Mouse (Mus musculus): ENCODE measurements around the gene Smyd3. TPM values are rescaled to one million over a fixed set of nuclear protein-coding genes. Genes with fewer than 3 reads are reported as not detected.
A peak's percentile ranks its signal among the peaks of the same experiment; 100 is the strongest.

The Smyd3 gene
- total RNA-seq, 1 experiment from 2014 or later: 39.5 TPM

DNA sequence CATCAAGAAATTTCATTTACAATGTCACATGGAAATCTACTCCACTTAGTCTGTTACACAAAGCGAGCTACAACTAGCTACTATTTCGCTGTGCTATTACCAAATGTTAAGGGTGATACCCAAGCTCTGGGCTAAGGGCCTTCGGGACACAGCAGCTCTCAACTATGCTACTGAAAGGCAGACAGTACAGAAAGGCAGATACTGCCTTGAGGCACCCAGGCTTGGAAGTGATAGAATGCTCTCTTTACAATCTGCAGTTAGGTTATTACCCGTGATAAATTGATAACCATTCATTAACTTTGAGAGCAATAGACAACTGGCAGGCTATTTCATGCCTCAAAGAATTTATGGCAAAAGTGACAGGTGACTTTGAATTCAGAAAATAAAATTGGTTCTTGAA, 37.0 kb downstream of the Smyd3 start:
- no peak for ATAC-seq (replicated peaks in 1 of 2; ENCODE audit: insufficient read depth in 1 of 2, low FRiP score in 2 of 2, low TSS enrichment in 1 of 2, low read depth in 1 of 2, poor library complexity in 2 of 2, severe bottlenecking in 2 of 2)

DNA sequence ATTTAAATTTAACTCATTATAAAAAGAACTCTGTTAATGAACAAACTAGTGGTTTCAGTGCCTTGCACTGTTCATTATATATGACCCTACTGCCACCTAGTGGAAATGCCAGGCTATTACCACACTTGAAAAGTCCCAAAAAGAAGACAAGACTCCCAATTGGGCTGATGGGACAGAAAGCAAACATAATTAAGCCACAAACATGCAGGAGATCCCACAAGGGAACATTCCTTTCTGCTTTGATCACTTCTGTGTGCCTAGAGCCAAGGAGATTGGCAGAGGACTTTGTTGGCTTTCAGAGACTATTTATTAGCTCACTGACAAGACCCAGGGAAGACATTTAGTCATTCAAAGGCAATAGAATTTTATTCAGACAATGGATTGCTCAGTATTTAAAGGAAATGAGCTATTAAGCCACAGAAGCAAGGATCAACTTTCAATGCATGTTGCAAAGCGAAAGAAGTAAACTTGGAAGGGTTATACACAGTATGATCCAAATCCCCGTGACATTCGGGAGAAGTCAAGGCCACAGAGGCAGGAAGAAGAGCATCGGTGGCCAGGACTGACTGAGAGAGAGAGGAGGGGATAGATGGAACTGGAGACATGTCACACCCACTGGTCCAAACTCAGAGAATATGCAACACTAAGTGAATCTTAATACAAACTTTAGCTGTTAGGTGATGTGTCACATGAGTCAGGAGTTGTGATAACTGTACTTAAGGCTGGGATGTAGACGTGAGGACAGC, 40.5 kb downstream of the Smyd3 start:
- peak; percentile 59 to 74; a peak in 2 of 4 replicates for ATAC-seq (replicated peaks in 1 of 2; ENCODE audit: insufficient read depth in 1 of 2, low FRiP score in 2 of 2, low TSS enrichment in 1 of 2, low read depth in 1 of 2, poor library complexity in 2 of 2, severe bottlenecking in 2 of 2)

DNA sequence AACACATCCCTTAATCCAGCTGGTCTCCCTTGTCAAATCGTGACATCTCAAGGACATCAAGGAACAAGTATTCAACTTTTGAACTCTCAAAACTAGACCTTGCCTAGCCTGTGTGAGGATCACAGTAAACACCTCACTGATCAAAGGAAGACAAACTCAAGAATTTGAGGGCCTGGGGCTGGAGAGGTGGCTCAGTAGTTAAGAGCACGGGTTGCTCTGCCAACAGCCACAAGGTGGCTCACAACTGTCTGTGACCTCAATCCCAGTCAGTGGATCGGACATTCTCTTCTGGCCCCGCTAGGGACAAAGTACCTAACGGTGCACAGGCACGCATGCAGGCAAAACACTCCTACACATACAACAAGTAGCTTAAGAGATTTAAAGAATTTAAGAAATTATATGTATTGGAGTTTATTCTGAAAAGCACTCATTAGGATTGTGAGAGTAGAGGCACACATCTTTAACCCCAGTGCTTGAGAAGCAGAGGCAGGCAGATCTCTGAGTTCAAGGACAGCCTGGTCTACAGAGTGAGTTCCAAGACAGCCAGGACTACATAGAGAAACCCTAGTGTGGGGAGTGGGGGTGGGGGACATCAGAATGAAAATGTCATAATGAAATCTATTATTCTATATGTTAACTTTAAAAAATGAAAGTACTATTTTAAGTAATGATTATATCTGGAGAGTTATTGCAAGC, 41.2 kb downstream of the Smyd3 start:
- ATAC-seq (replicated peaks in 1 of 2; ENCODE audit: insufficient read depth in 1 of 2, low FRiP score in 2 of 2, low TSS enrichment in 1 of 2, low read depth in 1 of 2, poor library complexity in 2 of 2, severe bottlenecking in 2 of 2): no peak

DNA sequence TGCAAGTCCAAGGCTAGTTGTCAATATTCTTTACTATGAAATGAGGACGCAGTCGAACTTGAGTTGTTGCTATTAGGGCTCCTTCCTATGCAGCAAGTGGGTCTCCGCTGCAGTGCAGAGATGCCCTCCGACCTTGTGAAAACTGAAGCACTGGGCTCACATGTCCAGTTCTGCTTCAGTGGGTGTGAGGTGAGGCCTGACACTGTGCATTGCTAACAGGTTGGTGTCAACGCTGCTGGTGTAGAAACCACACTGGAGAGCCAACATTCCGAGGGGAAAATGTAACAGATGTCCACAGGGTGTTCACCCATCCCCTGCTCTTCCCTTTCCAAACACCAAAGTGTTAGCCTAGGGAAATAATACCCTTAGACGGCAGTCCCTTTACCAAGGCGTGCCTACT, 43.1 kb downstream of the Smyd3 start:
- ATAC-seq (replicated peaks in 1 of 2; ENCODE audit: insufficient read depth in 1 of 2, low FRiP score in 2 of 2, low TSS enrichment in 1 of 2, low read depth in 1 of 2, poor library complexity in 2 of 2, severe bottlenecking in 2 of 2): no peak

DNA sequence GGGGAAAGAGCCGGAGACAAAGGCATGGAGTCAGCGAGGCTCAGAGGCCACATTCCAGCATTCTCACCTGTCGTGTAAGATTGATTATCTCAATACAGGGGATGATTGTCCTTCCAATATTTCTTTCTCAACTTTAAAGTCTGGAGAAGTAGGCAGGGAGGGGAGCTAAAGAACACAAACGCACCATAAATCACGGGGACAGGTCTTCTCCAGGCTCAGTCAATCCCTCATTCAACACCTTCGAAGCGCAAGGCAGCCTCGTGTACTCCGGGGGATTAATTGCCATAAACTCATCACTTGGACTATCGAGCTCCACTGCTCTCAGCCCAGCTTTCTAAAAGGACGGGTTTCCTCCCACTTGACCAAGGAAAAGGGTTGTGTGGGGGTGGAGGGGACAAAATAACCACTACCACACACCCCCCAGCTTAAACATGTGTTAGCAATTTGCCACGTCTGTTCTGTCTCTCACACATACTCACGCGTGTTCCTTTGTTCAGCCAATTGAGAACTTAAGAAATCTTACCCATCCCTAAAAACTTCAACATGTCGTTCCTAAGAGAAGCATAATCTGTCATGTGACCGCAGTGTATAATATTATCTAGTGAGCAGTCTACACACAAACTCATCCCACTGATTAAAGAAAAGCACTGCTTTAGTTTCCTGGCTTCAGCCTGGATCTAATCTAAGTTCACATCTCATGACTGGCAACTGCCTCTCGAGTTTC, 43.8 kb downstream of the Smyd3 start:
- ATAC-seq (replicated peaks in 1 of 2; ENCODE audit: insufficient read depth in 1 of 2, low FRiP score in 2 of 2, low TSS enrichment in 1 of 2, low read depth in 1 of 2, poor library complexity in 2 of 2, severe bottlenecking in 2 of 2): no peak

DNA sequence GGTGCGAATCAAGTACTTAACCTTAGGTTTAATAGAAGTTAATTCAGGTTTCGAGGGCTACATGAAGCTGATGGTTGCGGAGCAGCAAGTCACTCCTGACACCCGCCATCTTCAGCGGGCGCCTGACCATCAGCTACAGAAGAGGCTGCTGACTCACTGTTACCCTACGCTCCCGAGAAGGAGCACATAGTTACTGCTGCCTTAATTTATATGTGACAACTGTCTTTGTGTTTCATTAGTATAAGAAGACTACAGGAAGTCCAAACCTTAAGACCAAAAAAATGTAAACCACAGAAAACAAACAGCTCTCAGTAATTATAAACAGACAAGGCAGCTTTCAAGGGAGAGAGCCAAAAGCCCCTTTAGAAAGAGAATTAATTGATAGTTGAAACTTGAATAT, 49.9 kb downstream of the Smyd3 start:
- ATAC-seq (replicated peaks in 1 of 2; ENCODE audit: insufficient read depth in 1 of 2, low FRiP score in 2 of 2, low TSS enrichment in 1 of 2, low read depth in 1 of 2, poor library complexity in 2 of 2, severe bottlenecking in 2 of 2): no peak

DNA sequence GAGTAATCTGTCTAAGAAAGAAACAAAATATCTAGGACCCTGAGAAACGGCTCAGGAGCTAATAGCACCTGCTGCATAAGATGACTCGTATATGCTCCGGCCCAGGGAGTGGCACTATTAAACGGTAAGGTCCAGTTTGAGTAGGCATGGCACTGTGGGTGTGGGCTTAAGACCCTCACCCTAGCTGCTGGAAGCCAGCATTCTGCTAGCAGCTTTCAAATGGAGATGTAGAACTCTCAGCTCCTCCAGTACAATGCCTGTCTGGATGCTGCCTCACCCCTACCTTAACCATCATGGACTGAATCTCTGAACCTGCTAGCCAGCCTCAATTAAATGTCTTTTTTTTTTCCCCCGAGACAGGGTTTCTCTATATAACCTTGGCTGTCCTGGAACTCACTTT, 55.5 kb downstream of the Smyd3 start:
- no peak for ATAC-seq (replicated peaks in 1 of 2; ENCODE audit: insufficient read depth in 1 of 2, low FRiP score in 2 of 2, low TSS enrichment in 1 of 2, low read depth in 1 of 2, poor library complexity in 2 of 2, severe bottlenecking in 2 of 2)

DNA sequence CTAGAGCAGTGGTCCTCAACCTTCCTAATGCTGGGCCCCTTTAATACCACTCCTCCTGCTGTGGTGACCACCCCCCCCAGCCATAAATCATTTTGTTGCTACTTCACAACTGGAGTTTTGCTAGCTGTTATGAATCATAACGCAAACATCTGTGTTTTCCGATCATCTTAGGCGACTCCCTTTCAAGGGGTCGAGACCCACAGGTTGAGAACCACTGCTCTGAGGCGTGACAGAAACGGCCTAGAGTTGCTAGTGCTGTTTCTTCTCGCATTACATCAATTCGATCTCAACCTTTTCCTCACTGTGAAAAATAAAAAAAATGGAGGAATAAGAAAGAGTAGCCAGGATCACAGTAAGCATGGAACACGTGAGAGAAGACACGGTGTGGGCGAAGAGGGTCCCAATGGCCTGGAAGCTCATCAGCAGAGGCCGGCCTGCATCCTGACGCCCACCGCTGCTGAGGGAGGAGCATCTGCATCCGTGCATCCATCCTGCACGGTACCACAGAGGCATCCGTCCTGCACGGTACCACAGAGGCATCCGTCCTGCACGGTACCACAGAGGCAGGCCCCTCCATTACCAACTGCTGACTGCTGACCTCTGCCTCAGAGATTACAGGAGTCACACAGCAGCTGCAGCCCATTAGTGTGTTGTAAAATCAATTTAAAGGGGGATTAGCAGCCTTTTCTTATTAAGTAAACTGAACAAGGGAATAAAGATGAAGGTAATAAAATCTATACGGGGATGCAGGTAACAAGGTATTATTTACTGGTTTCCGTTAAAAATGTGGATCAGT, 56.6 kb downstream of the Smyd3 start:
- ATAC-seq (replicated peaks in 1 of 2; ENCODE audit: insufficient read depth in 1 of 2, low FRiP score in 2 of 2, low TSS enrichment in 1 of 2, low read depth in 1 of 2, poor library complexity in 2 of 2, severe bottlenecking in 2 of 2): no peak

DNA sequence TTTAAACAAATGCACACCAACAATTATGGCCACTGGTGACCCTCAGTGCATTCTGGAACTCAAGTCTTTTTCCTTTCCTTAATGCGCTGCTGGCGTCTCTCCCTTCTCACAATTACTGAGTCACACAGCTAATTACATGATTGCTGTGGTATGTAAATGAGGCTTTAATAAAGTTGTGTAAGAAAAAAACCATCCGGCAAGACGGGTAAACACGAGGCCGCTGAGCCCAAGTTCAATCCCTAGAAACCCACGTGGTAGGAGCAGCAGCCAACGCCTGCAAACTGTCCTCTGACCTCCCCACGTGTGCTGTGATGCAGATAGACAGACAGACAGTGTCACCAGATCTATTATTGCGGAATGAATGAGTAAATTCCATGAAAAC, 58.9 kb downstream of the Smyd3 start:
- ATAC-seq (replicated peaks in 1 of 2; ENCODE audit: insufficient read depth in 1 of 2, low FRiP score in 2 of 2, low TSS enrichment in 1 of 2, low read depth in 1 of 2, poor library complexity in 2 of 2, severe bottlenecking in 2 of 2): no peak

DNA sequence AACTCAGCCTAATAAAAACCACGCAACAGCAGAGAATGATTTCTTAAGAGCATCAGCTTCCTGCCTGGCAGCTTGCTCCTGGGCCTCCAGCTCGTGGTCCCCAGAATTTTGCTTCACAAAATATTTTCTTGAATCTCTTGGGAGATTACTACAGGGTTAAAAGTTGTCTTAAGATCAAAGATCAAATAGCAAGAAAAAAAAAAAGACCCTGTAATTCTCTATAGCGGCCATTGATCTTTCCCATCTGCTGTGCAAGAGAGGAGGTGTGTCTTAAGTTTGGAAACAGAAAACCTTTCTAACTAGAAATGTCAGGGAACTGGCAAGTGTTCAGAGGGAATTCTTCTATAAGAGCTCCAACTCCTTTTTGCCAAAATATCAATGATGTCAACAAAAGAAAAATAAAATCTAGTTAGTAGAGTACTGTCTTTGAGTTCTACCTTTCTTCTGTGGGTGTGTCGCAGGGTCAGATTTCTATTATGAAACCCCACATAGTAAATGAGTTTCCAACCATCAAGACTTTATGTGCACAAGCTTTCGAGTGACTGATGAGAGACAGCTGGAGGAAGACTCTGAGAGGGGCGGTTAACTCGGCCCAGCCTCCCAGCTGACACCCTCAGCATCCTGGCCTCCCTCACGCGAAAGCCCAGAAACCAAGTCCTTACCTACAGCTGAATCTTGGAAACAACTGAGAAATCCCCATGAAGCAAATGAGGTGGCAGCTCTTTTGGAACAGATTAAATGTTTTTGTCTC, 59.4 kb downstream of the Smyd3 start:
- no peak for ATAC-seq (replicated peaks in 1 of 2; ENCODE audit: insufficient read depth in 1 of 2, low FRiP score in 2 of 2, low TSS enrichment in 1 of 2, low read depth in 1 of 2, poor library complexity in 2 of 2, severe bottlenecking in 2 of 2)

DNA sequence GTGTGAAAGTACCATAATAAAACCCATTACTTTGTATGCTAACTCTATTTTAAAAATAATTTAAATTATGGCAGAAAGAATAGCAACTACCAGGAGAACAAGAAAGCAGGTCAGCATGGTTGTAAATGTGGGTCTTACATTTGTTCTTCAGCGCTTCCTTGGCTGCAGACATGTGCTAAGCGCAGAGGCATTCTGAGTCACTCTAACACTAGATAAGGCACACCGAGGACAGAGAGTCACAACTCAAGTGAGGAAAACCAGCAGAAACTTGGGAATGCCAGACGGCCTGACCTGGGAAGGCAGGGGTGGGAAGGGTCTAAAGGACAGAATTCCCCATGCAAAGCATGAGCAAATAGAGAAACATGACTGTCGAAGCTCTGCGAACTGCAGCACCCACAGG, 63.2 kb downstream of the Smyd3 start:
- ATAC-seq (replicated peaks in 1 of 2; ENCODE audit: insufficient read depth in 1 of 2, low FRiP score in 2 of 2, low TSS enrichment in 1 of 2, low read depth in 1 of 2, poor library complexity in 2 of 2, severe bottlenecking in 2 of 2): no peak

DNA sequence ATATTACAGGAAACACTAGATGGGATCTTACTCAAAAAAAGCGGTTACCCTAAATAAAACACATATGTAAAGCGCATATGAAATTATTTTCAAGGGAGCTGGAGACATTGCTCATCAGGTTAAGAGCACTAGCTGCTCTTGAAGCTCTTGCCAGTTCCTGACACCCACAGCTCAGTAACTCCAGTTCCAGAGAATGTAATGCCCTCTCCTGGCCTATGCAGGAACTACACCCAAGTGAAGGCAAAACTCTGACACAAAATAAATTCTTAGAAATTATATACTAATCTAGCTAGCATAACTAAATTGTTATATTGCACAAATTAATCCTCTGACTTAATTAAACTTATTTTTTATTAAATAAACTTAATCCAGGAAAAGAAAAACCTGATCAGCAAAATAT, 66.6 kb downstream of the Smyd3 start:
- ATAC-seq (replicated peaks in 1 of 2; ENCODE audit: insufficient read depth in 1 of 2, low FRiP score in 2 of 2, low TSS enrichment in 1 of 2, low read depth in 1 of 2, poor library complexity in 2 of 2, severe bottlenecking in 2 of 2): no peak

DNA sequence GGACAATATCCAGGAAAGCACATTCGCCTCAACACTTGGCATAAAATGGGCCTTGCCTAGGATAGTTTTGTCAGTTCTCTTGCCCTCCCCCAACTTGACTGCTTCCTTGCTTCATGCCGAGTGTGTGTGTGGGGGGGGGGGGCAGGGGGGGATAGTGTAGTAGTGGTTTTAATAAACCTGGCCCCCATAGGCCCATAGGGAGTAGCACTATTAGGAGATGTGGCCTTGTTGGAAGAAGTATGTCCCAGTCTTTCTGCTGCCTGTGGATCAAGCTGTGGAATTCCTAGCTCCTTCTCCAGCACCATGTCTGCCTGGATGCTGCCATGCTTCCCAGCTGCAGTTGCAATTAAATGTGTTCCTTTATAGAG, 71.0 kb downstream of the Smyd3 start:
- no peak for ATAC-seq (replicated peaks in 1 of 2; ENCODE audit: insufficient read depth in 1 of 2, low FRiP score in 2 of 2, low TSS enrichment in 1 of 2, low read depth in 1 of 2, poor library complexity in 2 of 2, severe bottlenecking in 2 of 2)

DNA sequence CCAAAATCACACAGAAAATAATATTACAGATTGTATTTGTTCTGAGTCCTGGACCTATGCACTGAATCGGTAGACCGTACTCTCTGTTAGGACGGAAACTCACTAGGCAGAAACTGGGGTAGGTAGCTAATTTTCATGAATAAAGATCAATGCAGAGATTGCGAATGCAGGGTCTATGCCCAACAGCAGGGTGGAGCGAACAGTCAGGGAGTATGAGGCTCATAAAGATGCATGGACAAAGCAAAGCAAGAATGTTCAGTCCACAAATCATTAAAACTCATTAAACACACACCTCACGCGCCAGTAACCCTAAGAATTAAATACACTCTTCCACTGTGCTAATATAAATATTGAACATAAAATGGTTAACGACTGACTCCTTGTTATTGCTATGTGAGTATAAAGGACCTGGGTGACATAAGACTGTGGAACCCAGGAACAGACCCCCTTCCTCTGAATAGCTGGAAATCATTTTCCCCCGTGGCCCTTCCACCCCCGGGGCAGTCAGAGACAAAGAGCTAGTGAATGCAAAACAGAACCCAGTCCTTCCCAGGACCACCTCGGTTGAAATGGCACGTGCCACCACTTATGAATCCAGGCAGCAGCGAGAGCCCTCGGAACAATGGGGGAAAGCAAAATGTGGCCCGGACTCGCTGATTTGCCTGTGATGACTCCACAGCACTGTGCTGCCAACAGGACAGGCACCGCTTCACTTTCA, 71.6 kb downstream of the Smyd3 start:
- ATAC-seq (replicated peaks in 1 of 2; ENCODE audit: insufficient read depth in 1 of 2, low FRiP score in 2 of 2, low TSS enrichment in 1 of 2, low read depth in 1 of 2, poor library complexity in 2 of 2, severe bottlenecking in 2 of 2): no peak

DNA sequence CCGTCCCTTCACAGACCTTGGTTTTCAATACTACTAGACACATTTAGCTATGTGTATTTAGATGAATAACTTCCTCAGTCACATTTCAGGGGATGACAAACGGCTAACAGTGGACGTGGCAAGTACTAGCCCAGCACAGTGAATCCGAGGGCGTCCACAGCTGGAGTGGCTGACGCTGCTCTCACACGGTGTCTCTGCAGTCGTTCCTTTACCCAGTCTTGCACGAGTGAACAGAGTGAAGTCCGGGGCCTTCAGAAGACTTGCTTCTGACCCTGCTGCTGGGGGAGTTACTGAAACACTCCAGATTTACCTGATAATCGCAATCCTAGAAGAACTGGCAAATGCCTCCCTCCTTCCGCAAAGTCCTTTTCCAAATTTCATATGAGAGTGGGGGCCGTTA, 74.0 kb downstream of the Smyd3 start:
- ATAC-seq (replicated peaks in 1 of 2; ENCODE audit: insufficient read depth in 1 of 2, low FRiP score in 2 of 2, low TSS enrichment in 1 of 2, low read depth in 1 of 2, poor library complexity in 2 of 2, severe bottlenecking in 2 of 2): no peak

DNA sequence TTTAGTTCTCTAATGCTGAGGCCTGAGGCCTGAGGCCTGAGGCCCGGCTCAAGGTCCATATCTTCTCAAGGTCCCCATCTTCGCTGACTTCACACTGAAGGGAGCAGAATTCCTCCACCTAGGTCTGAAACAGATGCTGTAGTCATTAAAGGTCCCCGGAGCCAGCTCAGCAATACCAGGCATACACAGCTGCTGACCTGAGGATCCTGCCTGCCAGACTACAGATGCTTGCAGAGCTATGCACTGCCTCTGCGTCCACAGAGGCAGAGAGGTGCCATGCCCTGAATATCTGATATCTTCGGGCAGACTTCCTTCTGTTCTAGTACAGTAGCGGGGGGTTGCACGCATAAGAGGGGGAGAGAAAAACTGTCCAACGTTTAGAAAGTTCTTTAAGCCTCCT, 74.4 kb downstream of the Smyd3 start:
- no peak for ATAC-seq (replicated peaks in 1 of 2; ENCODE audit: insufficient read depth in 1 of 2, low FRiP score in 2 of 2, low TSS enrichment in 1 of 2, low read depth in 1 of 2, poor library complexity in 2 of 2, severe bottlenecking in 2 of 2)

DNA sequence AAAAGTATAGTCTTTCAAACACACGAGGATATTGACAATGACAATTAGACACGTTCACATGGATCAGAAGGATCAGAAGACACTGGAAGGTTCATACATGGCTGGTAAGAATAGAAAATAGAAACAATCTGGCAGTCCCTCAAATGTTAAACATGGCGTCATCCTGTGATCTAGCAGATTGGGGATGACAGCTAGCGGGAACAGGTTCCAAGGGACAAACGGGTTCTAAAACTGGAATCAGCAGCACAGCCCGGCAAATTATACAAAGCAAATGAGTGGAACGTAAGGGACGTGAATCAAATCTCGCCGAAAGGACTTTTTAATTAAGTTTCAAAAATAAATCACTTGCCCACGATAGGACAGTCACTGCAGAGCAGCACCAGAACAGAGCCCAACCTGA, 81.2 kb downstream of the Smyd3 start:
- ATAC-seq (replicated peaks in 1 of 2; ENCODE audit: insufficient read depth in 1 of 2, low FRiP score in 2 of 2, low TSS enrichment in 1 of 2, low read depth in 1 of 2, poor library complexity in 2 of 2, severe bottlenecking in 2 of 2): no peak
